Mouse (Mus musculus) hindbrain, embryonic 16.5 days (tissue): ENCODE measurements around the gene Klhl28. TPM values are rescaled to one million over a fixed set of nuclear protein-coding genes. Genes with fewer than 3 reads are reported as not detected.
A peak's percentile ranks its signal among the peaks of the same experiment; 100 is the strongest.

ENCODE experiments used
- ATAC-seq: fragments of 200-750 bp; cut with Nextera tagmentation; 2 replicates; pipeline ENCODE4 v1.8.0; 2017; ENCODE audit warnings: moderate TSS enrichment, moderate library complexity
- H3K27ac ChIP-seq: fragments of 300-500 bp; sonication (generic); 2 replicates; pipeline ENCODE4 v1.5.1; 2014; ENCODE audit warnings: low read depth, mild to moderate bottlenecking, control low read depth, low read length, moderate library complexity
- H3K27me3 ChIP-seq: fragments of 300-500 bp; sonication (generic); replicated peaks from 2 replicates; pipeline ENCODE4 v1.6.1; 2014; ENCODE audit warnings: low read length; ENCODE audit not compliant: control insufficient read depth, insufficient read depth
- H3K36me3 ChIP-seq: fragments of 300-500 bp; sonication (generic); 2 replicates; pipeline ENCODE4 v1.6.1; 2014; ENCODE audit warnings: mild to moderate bottlenecking, low read length, moderate library complexity, mixed read lengths; ENCODE audit not compliant: control insufficient read depth, insufficient read depth
- H3K4me1 ChIP-seq: fragments of 300-500 bp; sonication (generic); 2 replicates; pipeline ENCODE4 v1.6.1; 2014; ENCODE audit warnings: low read depth, low read length; ENCODE audit not compliant: control insufficient read depth, insufficient read depth
- H3K4me2 ChIP-seq: fragments of 300-500 bp; sonication (generic); 2 replicates; pipeline ENCODE4 v1.6.1; 2014; ENCODE audit warnings: mild to moderate bottlenecking, low read length, control low read depth, moderate library complexity
- H3K4me3 ChIP-seq: fragments of 300-500 bp; sonication (generic); 2 replicates; pipeline ENCODE4 v1.5.1; 2014; ENCODE audit warnings: mild to moderate bottlenecking, low read length, control low read depth, moderate library complexity
- H3K9ac ChIP-seq: fragments of 300-500 bp; sonication (generic); 2 replicates; pipeline ENCODE4 v1.6.1; 2014; ENCODE audit warnings: low read depth, mild to moderate bottlenecking, control low read depth, low read length, moderate library complexity
- H3K9me3 ChIP-seq: fragments of 300-500 bp; sonication (generic); 2 replicates; pipeline ENCODE4 v1.6.1; 2014; ENCODE audit warnings: mild to moderate bottlenecking, low read length, moderate library complexity; ENCODE audit not compliant: control insufficient read depth
- WGBS: fragments of 180-500 bp; shearing (Covaris S2); extraction: QIAGEN DNeasy Blood & Tissue Kit; methylation state at CpG from one replicate; pipeline ENCODE4 v1.1.7; 2014; 5-methylcytosine and 5-hydroxymethylcytosine counted together
- polyA plus RNA-seq: library from polyadenylated mRNA; unstranded; fragments of >200 nt; fragmentation: Nextera tagmentation; extraction: Ambion mirVana; gene quantifications from 2 replicates; pipeline ENCODE4 v1.2.1, GENCODE M21; 2015

The Klhl28 gene
- polyA plus RNA-seq, 1 experiment from 2014 or later = 21.4 TPM

DNA sequence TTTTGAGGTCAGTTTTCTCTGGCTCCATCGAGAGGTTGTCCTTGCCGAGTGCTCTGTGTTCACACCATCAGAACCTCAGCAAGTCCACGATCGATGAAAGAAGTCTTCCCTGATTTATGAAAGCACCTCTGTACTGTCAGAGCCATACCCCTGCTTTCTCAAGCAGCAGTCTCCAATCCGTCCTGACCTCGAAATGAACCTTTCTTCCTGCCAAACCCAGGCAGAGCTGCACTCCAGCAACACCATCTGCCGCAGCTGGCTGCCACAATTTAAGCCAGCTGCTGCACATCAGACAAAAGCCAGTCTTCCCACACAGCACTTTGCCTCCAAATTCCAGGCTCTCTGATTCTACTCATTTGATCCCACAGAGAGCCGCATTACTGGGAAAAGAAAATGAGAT lies 62.8 kb downstream of the Klhl28 start:
- peak; percentile 68 for ATAC-seq
- H3K9ac ChIP-seq = no peak overlapping the region
- H3K4me3 ChIP-seq = no peak overlapping the region
- no peak overlapping the region for H3K27ac ChIP-seq
- H3K27me3 ChIP-seq = no peaks in the 10 kb centered on the region
- 35% methylated on average over 8 of the region's 8 CpGs for WGBS
- no peaks in the 10 kb centered on the region for H3K9me3 ChIP-seq
- no peaks in the 10 kb centered on the region for H3K36me3 ChIP-seq
- H3K4me1 ChIP-seq = no peaks in the 10 kb centered on the region
- H3K4me2 ChIP-seq = no peak overlapping the region

- Histone ChIP-seq H3K4me1 (no peaks in the 10 kb centered on the region), H3K9me3 (no peaks in the 10 kb centered on the region), H3K27me3 (no peaks in the 10 kb centered on the region), H3K4me3 (no peak overlapping the region), H3K4me2 (no peak overlapping the region), H3K9ac (no peak overlapping the region), H3K36me3 (no peaks in the 10 kb centered on the region), H3K27ac (no peak overlapping the region)
- WGBS = 48% methylated on average over 4 of the region's 4 CpGs
- ATAC-seq = peak; percentile 81
Measured at GRCm38 (mm10) chr12:64897060-64897730, 68.1 kb downstream of the Klhl28 start.

Other genes starting within 250 kb of the Klhl28 start
- gene Gm527, start 47.6 kb downstream of the Klhl28 start, polyA plus RNA-seq = 1.4 and 2.4 TPM in 2 replicates
- gene Togaram1, start 270 bp upstream of the Klhl28 start, polyA plus RNA-seq = 20.5 and 20.7 TPM in 2 replicates
- gene Prpf39, start 70.8 kb upstream of the Klhl28 start, polyA plus RNA-seq = 45.4 and 45.8 TPM in 2 replicates
- gene Fkbp3, start 108.5 kb upstream of the Klhl28 start, polyA plus RNA-seq = 388 and 458 TPM in 2 replicates
- 5.9 and 6.7 TPM in 2 replicates for gene Fancm, start 110.1 kb upstream of the Klhl28 start, polyA plus RNA-seq
- 10.5 and 10.8 TPM in 2 replicates for gene Mis18bp1, start 207.1 kb upstream of the Klhl28 start, polyA plus RNA-seq